Mouse (Mus musculus): ENCODE measurements around the gene C1qtnf6.

Gene C1qtnf6

GRCm38 (mm10) chr15:78530671-78531450 is at the start of gene C1qtnf6:
Gene C1qtnf6, minus strand, starts transcription at chr15:78531416.
- peak; percentile 78 for DNase-seq

GRCm38 (mm10) chr15:78576284-78576810 is 45.1 kb upstream of the C1qtnf6 start:
- DNase-seq, result no peak

- DNase-seq, result no peak
Observed at GRCm38 (mm10) chr15:78572658-78573397, 41.6 kb upstream of the C1qtnf6 start, which contains the start of gene Rac2. Gene Rac2, minus strand, starts transcription at chr15:78572783.

- no peak for DNase-seq
Observed at GRCm38 (mm10) chr15:78572270-78572600, 41.0 kb upstream of the C1qtnf6 start.

GRCm38 (mm10) chr15:78571554-78572269 is 40.5 kb upstream of the C1qtnf6 start:
- no peak for DNase-seq

- DNase-seq, result no peak
Observed at GRCm38 (mm10) chr15:78570170-78570569, 39.0 kb upstream of the C1qtnf6 start.

- no peak for DNase-seq
Observed at GRCm38 (mm10) chr15:78567608-78568120, 36.4 kb upstream of the C1qtnf6 start.

- no peak for DNase-seq
Observed at GRCm38 (mm10) chr15:78564764-78565435, 33.7 kb upstream of the C1qtnf6 start.

- no peak for DNase-seq
Observed at GRCm38 (mm10) chr15:78563937-78564336, 32.7 kb upstream of the C1qtnf6 start.

GRCm38 (mm10) chr15:78563344-78563743 is 32.1 kb upstream of the C1qtnf6 start:
- DNase-seq, result no peak

- no peak for DNase-seq
Observed at GRCm38 (mm10) chr15:78559141-78559979, 28.1 kb upstream of the C1qtnf6 start.

GRCm38 (mm10) chr15:78557693-78558535 is 26.7 kb upstream of the C1qtnf6 start:
- no peak for DNase-seq

- no peak for DNase-seq
Observed at GRCm38 (mm10) chr15:78554545-78555313, 23.5 kb upstream of the C1qtnf6 start.

GRCm38 (mm10) chr15:78549189-78549734 is 18.0 kb upstream of the C1qtnf6 start:
- DNase-seq, result no peak

GRCm38 (mm10) chr15:78548711-78549110 is 17.5 kb upstream of the C1qtnf6 start:
- DNase-seq, result no peak

- no peak for DNase-seq
Observed at GRCm38 (mm10) chr15:78548336-78548665, 17.1 kb upstream of the C1qtnf6 start.

- DNase-seq, result peak; percentile 32
Observed at GRCm38 (mm10) chr15:78547415-78548335, 16.5 kb upstream of the C1qtnf6 start.

GRCm38 (mm10) chr15:78546060-78546459 is 14.8 kb upstream of the C1qtnf6 start:
- DNase-seq, result no peak
